Mouse (Mus musculus): Measurements from ENCODE around the gene Azi2.

- TF ChIP-seq GATA1 (IDR thresholded peaks at IDR 0.05; ENCODE audit: borderline replicate concordance, low read length) (no peak), FLI1 (IDR thresholded peaks at IDR 0.05; ENCODE audit: low read length) (no peak)
Observed at GRCm38 (mm10) chr9:118099395-118099794, 59.1 kb downstream of the Azi2 start.

Data from megakaryocyte, embryonic 14.5 days (primary cell).